Mouse (Mus musculus): ENCODE measurements around the gene Rbm28.

GRCm38 (mm10) chr6:29206006-29206405 lies 41.2 kb upstream of the Rbm28 start:
- TF ChIP-seq CTCF (conservative IDR thresholded peaks at IDR 0.05; ENCODE audit: low read length) (no peak), NANOG (IDR thresholded peaks at IDR 0.05; ENCODE audit: borderline replicate concordance, low read length) (no peak), POU5F1 (IDR thresholded peaks at IDR 0.05; ENCODE audit: borderline replicate concordance, low read length) (no peak)

Measured in E14TG2a.4 (cell line).